Comparison of ENCODE assay signal across 8 mouse cellular contexts in genomic region chr6:56652121-56652592, GRCm38 (mm10). TPM values are rescaled to one million over a fixed set of nuclear protein-coding genes. Genes with fewer than 3 reads are reported as not detected.
DNase-seq lines count a peak whose midpoint lies in the region; ATAC-seq lines count a peak whose summit lies in the region.

No protein-coding gene starts in this region.

- no peak overlapping the region for H3K27ac ChIP-seq in kidney, embryonic 16.5 days (ENCODE audit: low read length)
- no peak overlapping the region for H3K27ac ChIP-seq in forebrain, embryonic 14.5 days (ENCODE audit: low read depth, low read length)
- H3K27ac ChIP-seq in midbrain, embryonic 16.5 days (ENCODE audit: low read length), result no peak overlapping the region

- ATAC-seq in kidney, embryonic 16.5 days (ENCODE audit: low FRiP score, low TSS enrichment), result peak; percentile 59; the same call in 1 of the 2 replicates
- ATAC-seq in forebrain, embryonic 14.5 days, result peak; percentile 48
- peak; percentile 67 for ATAC-seq in midbrain, embryonic 16.5 days
- no peak for ATAC-seq in monocyte, adult 5-6 weeks (replicated peaks; ENCODE audit: insufficient number of reproducible peaks, low FRiP score, low TSS enrichment, poor library complexity, severe bottlenecking)

- no peaks in the 10 kb centered on the region for H3K36me3 ChIP-seq in kidney, embryonic 16.5 days (ENCODE audit: insufficient read depth, low read length)
- no peaks in the 10 kb centered on the region for H3K36me3 ChIP-seq in forebrain, embryonic 14.5 days (ENCODE audit: control insufficient read depth, insufficient read depth, low read length)
- no peaks in the 10 kb centered on the region for H3K36me3 ChIP-seq in midbrain, embryonic 16.5 days (ENCODE audit: control insufficient read depth, insufficient read depth, low read length)

- H3K9ac ChIP-seq in kidney, embryonic 16.5 days (replicated peaks; ENCODE audit: low read length), result peak overlapping the region; percentile 58; the same call in 1 of the 2 replicates
- H3K9ac ChIP-seq in forebrain, embryonic 14.5 days (ENCODE audit: low read length), result peak overlapping the region; percentile 62
- H3K9ac ChIP-seq in midbrain, embryonic 16.5 days (ENCODE audit: low read depth, low read length), result peak overlapping the region; percentile 59

- no peaks in the 10 kb centered on the region for H3K9me3 ChIP-seq in kidney, embryonic 16.5 days (ENCODE audit: low read length)
- no peaks in the 10 kb centered on the region for H3K9me3 ChIP-seq in forebrain, embryonic 14.5 days (replicated peaks; ENCODE audit: control insufficient read depth, low read length)
- H3K9me3 ChIP-seq in midbrain, embryonic 16.5 days (replicated peaks; ENCODE audit: control insufficient read depth, low read length, poor library complexity, severe bottlenecking), result no peaks in the 10 kb centered on the region

- DNase-seq in kidney, adult 18-20 months, result no peak
- peak; percentile 36 to 53 for DNase-seq in cerebellum, postnatal 10 days
- DNase-seq in forebrain, embryonic 14.5 days (ENCODE audit: low spot score), result peak; percentile 37
- DNase-seq in kidney, postnatal 14 days, result peak; percentile 7
- no peak for DNase-seq in spleen, postnatal 14 days (ENCODE audit: low spot score in 2 of 2)

- H3K27me3 ChIP-seq in kidney, embryonic 16.5 days (ENCODE audit: insufficient read depth, low read length), result peaks cover 23% of the 10 kb centered on the region
- H3K27me3 ChIP-seq in forebrain, embryonic 14.5 days (replicated peaks; ENCODE audit: control insufficient read depth, insufficient read depth, low read length), result peaks cover 10% of the 10 kb centered on the region
- H3K27me3 ChIP-seq in midbrain, embryonic 16.5 days (ENCODE audit: control insufficient read depth, insufficient read depth, low read depth, low read length), result no peaks in the 10 kb centered on the region

- H3K4me1 ChIP-seq in kidney, embryonic 16.5 days (ENCODE audit: insufficient read depth, low read length), result peaks cover 11% of the 10 kb centered on the region; the same call in 1 of the 2 replicates
- no peaks in the 10 kb centered on the region for H3K4me1 ChIP-seq in forebrain, embryonic 14.5 days (ENCODE audit: control insufficient read depth, insufficient read depth, low read length)
- peaks cover 3% of the 10 kb centered on the region; the same call in 1 of the 2 replicates for H3K4me1 ChIP-seq in midbrain, embryonic 16.5 days (ENCODE audit: control insufficient read depth, insufficient read depth, low read length)

- H3K4me3 ChIP-seq in kidney, embryonic 16.5 days (ENCODE audit: low read length), result peak overlapping the region; percentile 50
- peak overlapping the region; percentile 38 for H3K4me3 ChIP-seq in forebrain, embryonic 14.5 days (ENCODE audit: low read depth, low read length)
- peak overlapping the region; percentile 50 for H3K4me3 ChIP-seq in midbrain, embryonic 16.5 days (ENCODE audit: low read depth, low read length)

- peak overlapping the region; percentile 80 for H3K4me2 ChIP-seq in kidney, embryonic 16.5 days (replicated peaks; ENCODE audit: low read depth, low read length)
- peak overlapping the region; percentile 75 for H3K4me2 ChIP-seq in forebrain, embryonic 14.5 days (ENCODE audit: low read length)
- H3K4me2 ChIP-seq in midbrain, embryonic 16.5 days (ENCODE audit: low read length), result peak overlapping the region; percentile 90

- under 1% methylated on average over 36 of the region's 36 CpGs for WGBS in kidney, embryonic 16.5 days
- WGBS in forebrain, embryonic 14.5 days, result under 1% methylated on average over 36 of the region's 36 CpGs
- 1% methylated on average over 36 of the region's 36 CpGs for WGBS in midbrain, embryonic 16.5 days

RNA-seq across cellular contexts. Expression of gene Lsm5, which starts 52.4 kb away (rescaled TPM):
- polyA plus RNA-seq in kidney, embryonic 16.5 days (2015; fragmentation: Nextera tagmentation; extraction: Ambion mirVana), result 97.0 and 98.5 TPM in 2 replicates
- 113 and 121 TPM in 2 replicates for polyA plus RNA-seq in forebrain, embryonic 14.5 days (2014; fragmentation: Nextera tagmentation; extraction: Ambion mirVana)
- 65.2 and 82.3 TPM in 2 replicates for polyA plus RNA-seq in midbrain, embryonic 16.5 days (2015; fragmentation: Nextera tagmentation; extraction: Ambion mirVana)
- 65.8 to 113 TPM (median 109 TPM) in 3 replicates for total RNA-seq in monocyte, adult 5-6 weeks (2017)

Comparison
In these comparisons a context has a peak if more than half of its experiments do, and no peak if none do; other contexts are left out.
1. DNase-seq: peak in cerebellum, postnatal 10 days (2 of 2), forebrain, embryonic 14.5 days (single experiment) and kidney, postnatal 14 days (single experiment); none in kidney, adult 18-20 months (single experiment) and spleen, postnatal 14 days (0 of 2).
2. Peak in every context shown above with its lines, with median percentiles within 50 percentile points of each other: H3K4me2 ChIP-seq, H3K4me3 ChIP-seq and H3K9ac ChIP-seq.